Mouse (Mus musculus): ENCODE measurements at regions not wholly inside any gene's neighbourhood (a gene's known extent, or its start where the extent isn't known, plus 50 kb on each side); places are given as distances from the start of the nearest gene placed in this dataset.
"Not testable (repeated sequence)": the region's sequence is repeated elsewhere in the genome, so short reads cannot be mapped to it uniquely, and the experiment has no call there.

- Histone ChIP-seq H3K27ac (no peak overlapping the region), H3K36me3 (replicated peaks) (no peaks in the 10 kb centered on the region), H3K4me1 (no peaks in the 10 kb centered on the region), H3K9ac (no peak overlapping the region), H3K4me3 (no peak overlapping the region), H3K4me2 (no peak overlapping the region), H3K27me3 (replicated peaks) (no peaks in the 10 kb centered on the region), H3K9me3 (no peaks in the 10 kb centered on the region)
- peak; percentile 80 for ATAC-seq (replicated peaks)
- WGBS = 72% methylated on average over 2 of the region's 2 CpGs
These were observed 67.2 kb downstream of the Qdpr start for GRCm38 (mm10) chr5:45382804-45383203.

- Histone ChIP-seq H3K9ac (no peak overlapping the region), H3K27me3 (replicated peaks) (no peaks in the 10 kb centered on the region), H3K4me2 (no peak overlapping the region), H3K4me3 (no peak overlapping the region), H3K27ac (no peak overlapping the region), H3K4me1 (no peaks in the 10 kb centered on the region), H3K9me3 (no peaks in the 10 kb centered on the region), H3K36me3 (replicated peaks) (no peaks in the 10 kb centered on the region)
- ATAC-seq (replicated peaks) = no peak
- WGBS = 8% methylated on average over 2 of the region's 2 CpGs
These were observed 71.5 kb downstream of the Qdpr start for GRCm38 (mm10) chr5:45378486-45378885.

GRCm38 (mm10) chr5:45373069-45373468, 77.0 kb downstream of the Qdpr start:
- Histone ChIP-seq H3K36me3 (replicated peaks) (no peaks in the 10 kb centered on the region), H3K4me3 (no peak overlapping the region), H3K9ac (no peak overlapping the region), H3K4me2 (no peak overlapping the region), H3K9me3 (no peaks in the 10 kb centered on the region), H3K4me1 (no peaks in the 10 kb centered on the region), H3K27me3 (replicated peaks) (no peaks in the 10 kb centered on the region), H3K27ac (no peak overlapping the region)
- 88% methylated on average over 2 of the region's 2 CpGs for WGBS
- ATAC-seq (replicated peaks) = no peak

GRCm38 (mm10) chr5:45368451-45368850, 81.6 kb downstream of the Qdpr start:
- Histone ChIP-seq H3K4me3 (no peak overlapping the region), H3K27ac (no peak overlapping the region), H3K9me3 (no peaks in the 10 kb centered on the region), H3K27me3 (replicated peaks) (no peaks in the 10 kb centered on the region), H3K36me3 (replicated peaks) (no peaks in the 10 kb centered on the region), H3K9ac (no peak overlapping the region), H3K4me2 (no peak overlapping the region), H3K4me1 (no peaks in the 10 kb centered on the region)
- 86% methylated on average over 6 of the region's 6 CpGs for WGBS
- ATAC-seq (replicated peaks) = no peak

- no peaks in the 10 kb centered on the region for H3K4me1 ChIP-seq
- no peaks in the 10 kb centered on the region for H3K9me3 ChIP-seq
- H3K4me2 ChIP-seq = no peak overlapping the region
- H3K27me3 ChIP-seq (replicated peaks) = no peaks in the 10 kb centered on the region
- H3K36me3 ChIP-seq (replicated peaks) = no peaks in the 10 kb centered on the region
- ATAC-seq (replicated peaks) = no peak
- no peak overlapping the region for H3K27ac ChIP-seq
- H3K9ac ChIP-seq = no peak overlapping the region
- no peak overlapping the region for H3K4me3 ChIP-seq
These were observed 89.8 kb downstream of the Qdpr start for GRCm38 (mm10) chr5:45360189-45360588.

- no peaks in the 10 kb centered on the region for H3K27me3 ChIP-seq (replicated peaks)
- H3K4me2 ChIP-seq = no peak overlapping the region
- H3K9ac ChIP-seq = no peak overlapping the region
- no peaks in the 10 kb centered on the region for H3K9me3 ChIP-seq
- no peak for ATAC-seq (replicated peaks)
- H3K36me3 ChIP-seq (replicated peaks) = no peaks in the 10 kb centered on the region
- H3K27ac ChIP-seq = no peak overlapping the region
- no peak overlapping the region for H3K4me3 ChIP-seq
- no peaks in the 10 kb centered on the region for H3K4me1 ChIP-seq
- WGBS = 88% methylated on average over 3 of the region's 3 CpGs
These were observed 109.6 kb downstream of the Qdpr start for GRCm38 (mm10) chr5:45340411-45340810.

- H3K4me3 ChIP-seq = no peak overlapping the region
- no peak for ATAC-seq (replicated peaks)
- H3K4me1 ChIP-seq = no peaks in the 10 kb centered on the region
- 67% methylated on average over 2 of the region's 2 CpGs for WGBS
- no peak overlapping the region for H3K9ac ChIP-seq
- no peak overlapping the region for H3K27ac ChIP-seq
- H3K4me2 ChIP-seq = no peak overlapping the region
- no peaks in the 10 kb centered on the region for H3K9me3 ChIP-seq
- H3K36me3 ChIP-seq (replicated peaks) = no peaks in the 10 kb centered on the region
- H3K27me3 ChIP-seq (replicated peaks) = no peaks in the 10 kb centered on the region
These were observed 113.2 kb downstream of the Qdpr start for GRCm38 (mm10) chr5:45336801-45337200.

GRCm38 (mm10) chr5:45324468-45324867, 125.6 kb downstream of the Qdpr start:
- WGBS = 70% methylated on average over 2 of the region's 2 CpGs
- H3K4me1 ChIP-seq; H3K4me3 ChIP-seq; H3K4me2 ChIP-seq; ATAC-seq (replicated peaks); H3K9me3 ChIP-seq; H3K9ac ChIP-seq; H3K27me3 ChIP-seq (replicated peaks); H3K36me3 ChIP-seq (replicated peaks); H3K27ac ChIP-seq: not testable (repeated sequence)

GRCm38 (mm10) chr5:45323500-45323899, 126.5 kb downstream of the Qdpr start:
- Histone ChIP-seq H3K4me3 (no peak overlapping the region), H3K9ac (no peak overlapping the region), H3K36me3 (replicated peaks) (no peaks in the 10 kb centered on the region), H3K27me3 (replicated peaks) (no peaks in the 10 kb centered on the region), H3K4me1 (no peaks in the 10 kb centered on the region), H3K27ac (no peak overlapping the region), H3K4me2 (no peak overlapping the region), H3K9me3 (no peaks in the 10 kb centered on the region)
- no peak for ATAC-seq (replicated peaks)
- 86% methylated on average over 4 of the region's 4 CpGs for WGBS

GRCm38 (mm10) chr5:45318026-45318425, 132.0 kb downstream of the Qdpr start:
- H3K9me3 ChIP-seq = no peaks in the 10 kb centered on the region
- no peaks in the 10 kb centered on the region for H3K4me1 ChIP-seq
- no peak for ATAC-seq (replicated peaks)
- 83% methylated on average over 2 of the region's 2 CpGs for WGBS
- H3K27ac ChIP-seq = no peak overlapping the region
- no peak overlapping the region for H3K4me2 ChIP-seq
- H3K4me3 ChIP-seq = no peak overlapping the region
- H3K27me3 ChIP-seq (replicated peaks) = no peaks in the 10 kb centered on the region
- H3K9ac ChIP-seq = no peak overlapping the region
- H3K36me3 ChIP-seq (replicated peaks) = no peaks in the 10 kb centered on the region

GRCm38 (mm10) chr5:45301120-45301519, 148.9 kb downstream of the Qdpr start:
- Histone ChIP-seq H3K9me3 (no peaks in the 10 kb centered on the region), H3K27me3 (replicated peaks) (no peaks in the 10 kb centered on the region), H3K36me3 (replicated peaks) (no peaks in the 10 kb centered on the region), H3K4me1 (no peaks in the 10 kb centered on the region), H3K4me3 (no peak overlapping the region), H3K9ac (no peak overlapping the region), H3K27ac (no peak overlapping the region), H3K4me2 (no peak overlapping the region)
- no peak for ATAC-seq (replicated peaks)
- 89% methylated on average over 1 of the region's 1 CpGs for WGBS

GRCm38 (mm10) chr5:45298872-45299271, 151.2 kb downstream of the Qdpr start:
- no peaks in the 10 kb centered on the region for H3K36me3 ChIP-seq (replicated peaks)
- H3K27me3 ChIP-seq (replicated peaks) = no peaks in the 10 kb centered on the region
- WGBS = 87% methylated on average over 2 of the region's 2 CpGs
- no peak overlapping the region for H3K4me2 ChIP-seq
- no peak overlapping the region for H3K27ac ChIP-seq
- H3K9me3 ChIP-seq = no peaks in the 10 kb centered on the region
- no peak overlapping the region for H3K4me3 ChIP-seq
- H3K4me1 ChIP-seq = no peaks in the 10 kb centered on the region
- no peak for ATAC-seq (replicated peaks)
- H3K9ac ChIP-seq = no peak overlapping the region

GRCm38 (mm10) chr5:45295134-45295533, 154.9 kb downstream of the Qdpr start:
- Histone ChIP-seq H3K4me1 (no peaks in the 10 kb centered on the region), H3K27me3 (replicated peaks) (no peaks in the 10 kb centered on the region), H3K27ac (no peak overlapping the region), H3K4me3 (no peak overlapping the region), H3K9me3 (no peaks in the 10 kb centered on the region), H3K9ac (no peak overlapping the region), H3K36me3 (replicated peaks) (no peaks in the 10 kb centered on the region), H3K4me2 (no peak overlapping the region)
- no peak for ATAC-seq (replicated peaks)
- 72% methylated on average over 4 of the region's 4 CpGs for WGBS

All from midbrain, embryonic 15.5 days (tissue).